Mouse (Mus musculus) lung, postnatal 14 days (tissue): Measurements from ENCODE around the gene Litaf.
"Not testable (repeated sequence)": the region's sequence is repeated elsewhere in the genome, so short reads cannot be mapped to it uniquely, and the experiment has no call there.

Source experiments
- DNase-seq: peaks from one replicate; pipeline ENCODE4 v3.0.0; 2021

The Litaf gene

GRCm38 (mm10) chr16:10988261-10988660 lies 77.7 kb downstream of the Litaf start:
- DNase-seq: no peak

- DNase-seq: no peak
These were observed 81.4 kb downstream of the Litaf start for GRCm38 (mm10) chr16:10984534-10984933.

GRCm38 (mm10) chr16:10981493-10982070 lies 84.4 kb downstream of the Litaf start:
- no peak for DNase-seq

- DNase-seq: peak; percentile 32
These were observed 86.7 kb downstream of the Litaf start for GRCm38 (mm10) chr16:10979064-10979803.

GRCm38 (mm10) chr16:10977877-10978276 lies 88.1 kb downstream of the Litaf start:
- no peak for DNase-seq

GRCm38 (mm10) chr16:10976202-10976631 lies 89.7 kb downstream of the Litaf start:
- DNase-seq: peak; percentile 24

GRCm38 (mm10) chr16:10974939-10975338 lies 91.0 kb downstream of the Litaf start:
- no peak for DNase-seq

- DNase-seq: peak; percentile 54
These were observed 91.9 kb downstream of the Litaf start for GRCm38 (mm10) chr16:10974037-10974446.

GRCm38 (mm10) chr16:10972259-10972658 lies 93.7 kb downstream of the Litaf start:
- no peak for DNase-seq

GRCm38 (mm10) chr16:10969944-10970343 lies 96.0 kb downstream of the Litaf start:
- not testable (repeated sequence) for DNase-seq

- DNase-seq: no peak
These were observed 96.6 kb downstream of the Litaf start for GRCm38 (mm10) chr16:10969342-10969741.

GRCm38 (mm10) chr16:10968299-10968698 lies 97.7 kb downstream of the Litaf start:
- DNase-seq: no peak

GRCm38 (mm10) chr16:10967756-10968155 lies 98.2 kb downstream of the Litaf start:
- DNase-seq: no peak

GRCm38 (mm10) chr16:10967013-10967412 lies 98.9 kb downstream of the Litaf start:
- DNase-seq: no peak

- DNase-seq: no peak
These were observed 100.9 kb downstream of the Litaf start for GRCm38 (mm10) chr16:10965034-10965433.

- DNase-seq: no peak
These were observed 105.0 kb downstream of the Litaf start for GRCm38 (mm10) chr16:10960916-10961315.

- no peak for DNase-seq
These were observed 107.1 kb downstream of the Litaf start for GRCm38 (mm10) chr16:10958763-10959440.

GRCm38 (mm10) chr16:10958307-10958706 lies 107.7 kb downstream of the Litaf start:
- not testable (repeated sequence) for DNase-seq

GRCm38 (mm10) chr16:10957794-10958193 lies 108.2 kb downstream of the Litaf start:
- DNase-seq: no peak

- no peak for DNase-seq
These were observed 108.8 kb downstream of the Litaf start for GRCm38 (mm10) chr16:10956938-10957685.

- no peak for DNase-seq
These were observed 110.9 kb downstream of the Litaf start for GRCm38 (mm10) chr16:10955078-10955477.

GRCm38 (mm10) chr16:10952881-10953280 lies 113.1 kb downstream of the Litaf start:
- no peak for DNase-seq

GRCm38 (mm10) chr16:10952071-10952470 lies 113.9 kb downstream of the Litaf start:
- DNase-seq: no peak
